Mouse (Mus musculus): ENCODE measurements around the gene Opa3.

Opa3 gene

DNA sequence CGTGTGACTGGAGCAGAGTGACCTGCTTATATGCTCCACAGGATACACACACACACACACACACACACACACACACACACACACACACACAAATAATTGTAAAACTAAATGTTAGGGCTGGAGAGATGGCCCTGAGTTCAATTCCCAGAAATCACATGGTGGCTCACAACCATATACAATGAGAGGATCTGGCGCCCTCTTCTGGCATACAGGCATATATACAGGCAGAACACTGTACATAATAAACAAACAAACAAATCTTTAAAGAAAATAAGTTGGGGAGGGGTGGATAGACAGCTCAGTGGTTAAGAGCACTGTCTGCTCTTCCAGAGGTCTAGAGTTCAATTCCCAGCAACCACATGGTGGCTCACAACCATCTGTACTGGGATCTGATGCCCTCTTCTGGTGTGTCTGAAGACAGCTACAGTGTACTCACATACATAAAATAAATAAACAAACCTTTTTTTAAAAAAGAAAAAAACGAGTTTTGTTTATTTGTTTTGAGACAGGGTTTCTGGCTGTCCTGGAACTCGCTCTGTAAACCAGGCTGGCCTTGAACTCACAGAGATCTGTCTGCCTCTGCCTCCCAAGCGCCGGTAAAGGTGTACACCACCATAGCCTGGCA, 53.7 kb downstream of the Opa3 start:
- WGBS, result 24% methylated on average over 6 of the region's 6 CpGs

DNA sequence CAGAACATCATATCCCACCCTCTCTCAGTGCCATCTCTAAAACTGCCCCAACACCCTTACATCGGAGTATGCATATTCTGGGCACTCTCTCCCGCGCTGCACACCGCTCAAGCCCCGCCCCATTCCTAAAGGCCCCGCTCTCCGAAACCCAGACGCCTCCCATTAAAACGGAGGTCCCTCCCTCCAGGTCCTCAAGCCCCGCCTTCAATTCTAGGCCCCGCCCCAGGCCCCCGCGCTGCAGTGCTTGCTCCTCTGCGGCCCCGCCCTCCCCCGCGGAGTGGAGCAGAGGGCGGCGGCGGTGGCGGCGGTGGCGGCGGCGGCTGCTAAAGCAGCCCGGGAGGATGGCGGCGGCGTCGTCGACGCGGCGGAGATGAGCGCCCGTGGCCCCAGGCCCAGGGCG, 54.3 kb downstream of the Opa3 start, which contains the start of gene Rtn2:
Rtn2 (plus strand) TSS at position 240 of the 400 bp plus-strand sequence.
- under 1% methylated on average over 37 of the region's 37 CpGs for WGBS

DNA sequence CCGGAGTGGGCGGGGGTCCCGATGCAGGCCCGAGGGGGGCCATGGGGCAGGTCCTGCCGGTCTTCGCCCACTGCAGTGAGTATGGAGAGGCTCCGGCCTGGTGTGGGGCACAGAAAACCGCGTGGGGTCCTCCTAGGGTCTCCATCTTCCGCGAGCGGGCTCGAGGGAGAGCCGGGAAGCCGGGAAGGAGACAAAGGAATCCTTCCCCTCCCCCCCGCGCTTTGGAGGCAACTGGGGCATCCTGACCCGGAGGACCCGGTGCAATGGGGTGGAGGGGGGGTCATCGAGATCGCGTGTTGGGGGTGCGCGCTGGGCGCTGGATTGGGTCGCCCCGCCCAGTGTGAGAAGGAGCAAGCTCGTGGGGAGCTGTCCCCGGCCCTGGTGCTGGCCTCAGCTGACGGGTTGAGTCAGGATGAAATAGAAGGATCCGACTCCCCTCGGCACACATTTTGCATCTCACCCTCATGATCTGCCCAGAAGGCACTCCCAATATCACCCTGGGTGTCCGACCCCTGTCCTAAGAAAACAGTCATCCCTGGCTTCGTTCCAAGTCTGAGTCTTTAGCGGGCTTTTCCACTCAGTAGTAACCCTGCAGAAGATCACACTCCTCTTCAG, 54.8 kb downstream of the Opa3 start:
- WGBS, result 1% methylated on average over 35 of the region's 35 CpGs

DNA sequence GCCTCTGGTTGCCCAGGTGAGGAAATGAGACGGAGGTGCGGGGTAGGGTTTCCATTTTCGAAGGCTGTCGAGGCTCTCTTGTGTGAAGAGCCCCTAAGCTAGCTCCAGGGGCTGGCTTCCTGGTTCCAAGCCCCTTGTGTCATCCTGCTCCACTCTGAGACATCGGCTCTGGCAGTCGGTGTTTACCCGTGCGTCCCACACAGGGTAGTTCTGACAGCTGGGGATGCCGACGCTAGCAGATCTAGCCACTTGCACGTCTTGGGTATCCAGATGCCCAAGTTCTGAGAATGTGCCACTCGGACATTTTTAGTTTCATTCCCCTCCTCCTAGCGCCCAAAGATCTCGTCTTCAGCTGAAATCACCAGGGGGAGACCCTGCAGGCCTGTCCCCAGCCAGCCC, 55.3 kb downstream of the Opa3 start:
- WGBS, result 19% methylated on average over 14 of the region's 14 CpGs

DNA sequence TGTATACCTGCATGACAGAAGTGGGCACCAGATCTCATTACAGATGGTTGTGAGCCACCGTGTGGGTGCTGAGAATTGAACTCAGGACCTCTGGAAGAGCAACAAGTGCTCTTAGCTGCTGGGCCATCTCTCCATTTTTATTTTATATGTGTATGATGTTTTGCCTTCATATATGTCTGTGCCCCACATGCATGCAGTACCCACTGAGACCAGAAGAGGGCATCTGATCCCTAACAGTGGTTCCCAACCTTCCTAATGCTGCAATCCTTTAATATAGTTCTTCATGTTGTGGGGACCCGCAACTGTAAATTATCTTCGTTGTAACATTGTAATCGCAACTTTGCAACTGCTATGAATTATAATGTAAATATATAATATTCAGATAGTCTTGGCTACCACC, 56.6 kb downstream of the Opa3 start:
- 35% methylated on average over 4 of the region's 4 CpGs for WGBS

DNA sequence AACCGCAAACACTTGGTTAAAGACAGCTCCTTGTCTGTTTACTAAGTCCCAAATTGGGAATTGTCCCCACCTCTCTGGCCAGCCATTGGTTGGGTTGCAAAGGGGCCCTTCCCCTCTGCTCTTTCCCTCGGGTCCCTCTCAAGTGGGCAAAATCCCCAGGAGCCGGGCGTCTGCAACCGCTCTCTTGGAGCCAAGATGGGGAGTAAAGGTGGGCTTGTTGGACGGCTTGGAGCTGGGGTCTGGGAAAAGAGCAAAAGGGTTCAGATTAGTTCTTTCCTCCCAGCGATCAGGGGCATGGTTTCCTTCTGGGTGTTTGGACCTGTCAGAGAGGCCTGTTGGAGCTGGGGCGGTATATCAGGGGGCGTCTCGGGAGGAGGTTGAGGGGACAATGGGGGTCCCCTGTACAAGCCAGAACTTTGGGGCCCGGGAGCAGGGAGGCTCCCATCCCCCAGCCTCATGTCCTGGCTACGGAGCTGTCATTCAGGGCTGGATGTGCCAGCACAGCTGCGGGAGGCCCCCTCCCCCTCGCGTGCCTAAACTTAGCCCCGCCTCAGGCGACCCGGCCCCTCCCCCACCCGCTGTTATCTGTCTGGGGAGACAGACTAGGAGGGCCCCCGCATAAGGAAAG, 62.9 kb downstream of the Opa3 start:
- 18% methylated on average over 20 of the region's 20 CpGs for WGBS

DNA sequence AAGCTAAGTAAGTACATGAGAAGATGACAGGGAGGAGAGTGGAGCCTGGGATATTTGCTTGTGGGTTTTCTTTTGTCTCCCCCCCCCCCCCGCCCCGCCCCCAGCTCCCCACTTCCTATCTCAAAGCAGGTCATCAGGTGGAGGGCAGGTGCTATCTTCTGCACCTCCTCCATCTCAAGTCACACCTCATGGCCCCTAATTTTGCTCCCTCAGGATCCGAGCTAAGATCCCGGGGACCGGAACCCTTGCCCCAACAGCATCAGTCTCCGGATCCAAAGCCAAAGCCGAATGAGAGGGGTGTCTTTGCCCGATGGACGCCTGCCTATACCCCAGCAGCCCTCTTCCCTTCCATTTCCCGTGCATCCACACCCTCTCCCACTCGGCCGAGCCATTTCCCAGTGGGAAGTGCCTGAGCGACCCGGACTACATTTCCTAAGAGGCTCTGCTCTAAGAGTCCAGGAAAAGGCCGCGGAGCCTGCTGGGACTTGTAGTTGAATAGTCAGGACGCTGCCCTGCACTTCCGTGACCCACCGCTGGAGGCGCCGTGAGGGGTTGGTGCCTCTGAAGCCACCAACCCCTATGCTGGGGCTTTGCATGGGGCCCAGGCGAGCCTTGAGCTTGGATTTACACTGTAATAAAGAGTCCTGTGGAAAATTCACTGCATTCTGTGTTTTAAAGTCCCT, 67.5 kb downstream of the Opa3 start:
- WGBS, result 17% methylated on average over 21 of the region's 22 CpGs

DNA sequence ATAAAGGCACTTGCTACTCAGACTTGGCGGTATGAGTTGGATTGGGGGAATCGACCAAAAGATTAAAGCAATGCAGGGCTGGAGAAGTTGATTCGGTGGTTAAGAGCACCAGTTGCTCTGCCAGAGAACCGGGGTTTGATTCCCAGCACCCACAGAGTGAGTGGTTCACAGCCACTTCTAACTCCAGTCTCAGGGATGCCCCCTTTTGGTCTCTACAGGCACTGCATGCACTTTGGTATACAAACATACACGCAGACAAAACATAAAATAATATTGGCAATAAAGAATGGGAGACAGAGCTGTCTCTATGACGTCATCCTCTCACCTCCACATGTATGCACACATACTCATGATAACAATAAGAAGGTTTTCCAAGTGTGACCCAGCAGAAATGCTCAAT, 68.9 kb downstream of the Opa3 start:
- WGBS, result 85% methylated on average over 6 of the region's 6 CpGs

DNA sequence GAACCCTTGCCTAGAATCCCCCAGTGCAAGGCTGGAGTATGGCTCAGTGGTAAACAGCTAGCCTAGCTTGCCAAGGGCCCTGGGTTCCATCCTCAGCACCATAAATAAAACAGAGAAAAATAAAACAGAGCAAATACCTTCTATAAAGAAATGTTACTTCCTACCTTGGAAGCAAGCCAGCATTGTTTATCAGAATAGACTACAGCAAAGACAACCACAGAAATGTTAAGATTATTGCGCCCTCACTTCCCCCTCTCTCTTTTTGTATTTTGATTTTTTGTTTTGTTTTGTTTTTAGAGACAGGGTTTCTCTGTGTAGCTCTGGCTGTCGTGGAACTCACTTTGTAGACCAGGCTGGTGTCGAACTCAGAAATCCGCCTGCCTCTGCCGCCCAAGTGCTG, 69.7 kb downstream of the Opa3 start:
- 87% methylated on average over 5 of the region's 5 CpGs for WGBS

DNA sequence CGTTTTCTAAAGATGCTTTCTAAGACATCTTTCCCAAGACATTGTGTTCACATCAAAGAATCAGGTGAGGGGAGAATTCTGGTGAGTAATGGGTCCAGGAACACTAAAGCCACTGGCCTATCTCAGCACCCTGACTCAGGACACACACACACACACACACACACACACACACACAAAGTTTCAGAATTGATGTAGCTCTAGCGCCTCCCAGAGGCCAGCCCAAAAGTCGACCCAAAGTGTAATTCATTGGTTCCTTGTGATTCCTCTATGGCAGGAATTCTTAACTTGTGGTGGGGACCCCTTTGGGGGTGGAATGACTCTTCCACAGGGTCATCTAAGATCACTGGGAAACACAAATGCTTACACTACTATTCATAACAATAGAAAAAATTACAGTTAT, 71.1 kb downstream of the Opa3 start:
- 23% methylated on average over 3 of the region's 3 CpGs for WGBS

DNA sequence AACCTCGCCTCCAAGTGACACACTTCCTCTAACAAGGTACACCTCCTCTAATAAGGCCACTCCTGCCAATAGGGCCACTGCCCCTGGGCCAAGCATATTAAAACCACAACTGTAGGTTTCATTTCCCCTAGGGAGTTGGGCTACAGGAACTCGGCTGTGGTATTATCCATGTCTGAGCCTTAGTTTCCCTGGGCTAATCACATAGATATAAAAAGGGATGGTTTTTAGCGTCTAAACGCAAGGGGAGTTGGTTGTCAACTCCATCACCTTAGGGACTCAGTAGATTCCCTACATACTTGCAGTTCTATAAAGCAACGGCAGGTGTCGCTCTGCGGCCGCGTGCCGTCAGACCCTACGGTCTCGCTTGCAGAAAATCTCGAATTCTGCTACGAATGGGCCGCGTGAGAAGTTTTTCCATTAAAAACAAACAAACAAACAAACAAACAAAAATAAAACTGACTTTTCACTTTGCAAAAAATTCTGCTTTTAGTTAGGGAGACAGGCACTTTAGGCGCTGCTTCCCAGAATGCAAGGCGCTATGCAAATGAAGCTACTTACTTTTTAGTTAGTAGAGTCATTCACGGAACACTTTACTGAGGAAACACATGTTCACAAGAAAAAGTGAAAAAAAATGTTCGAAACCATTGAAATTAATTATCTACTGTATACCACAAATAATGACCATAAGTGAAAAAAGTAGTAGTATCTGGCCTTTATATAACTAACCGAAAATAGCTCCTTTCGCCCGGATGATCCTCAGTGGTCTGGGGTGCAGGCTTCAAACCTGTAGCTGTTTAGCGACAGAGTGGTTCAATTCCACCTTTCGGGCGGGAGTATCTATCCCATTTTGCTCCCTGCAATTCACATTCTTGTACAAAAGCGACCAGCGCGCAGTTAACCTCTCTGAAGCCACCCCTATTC, 72.6 kb downstream of the Opa3 start:
- WGBS, result under 1% methylated on average over 29 of the region's 29 CpGs

DNA sequence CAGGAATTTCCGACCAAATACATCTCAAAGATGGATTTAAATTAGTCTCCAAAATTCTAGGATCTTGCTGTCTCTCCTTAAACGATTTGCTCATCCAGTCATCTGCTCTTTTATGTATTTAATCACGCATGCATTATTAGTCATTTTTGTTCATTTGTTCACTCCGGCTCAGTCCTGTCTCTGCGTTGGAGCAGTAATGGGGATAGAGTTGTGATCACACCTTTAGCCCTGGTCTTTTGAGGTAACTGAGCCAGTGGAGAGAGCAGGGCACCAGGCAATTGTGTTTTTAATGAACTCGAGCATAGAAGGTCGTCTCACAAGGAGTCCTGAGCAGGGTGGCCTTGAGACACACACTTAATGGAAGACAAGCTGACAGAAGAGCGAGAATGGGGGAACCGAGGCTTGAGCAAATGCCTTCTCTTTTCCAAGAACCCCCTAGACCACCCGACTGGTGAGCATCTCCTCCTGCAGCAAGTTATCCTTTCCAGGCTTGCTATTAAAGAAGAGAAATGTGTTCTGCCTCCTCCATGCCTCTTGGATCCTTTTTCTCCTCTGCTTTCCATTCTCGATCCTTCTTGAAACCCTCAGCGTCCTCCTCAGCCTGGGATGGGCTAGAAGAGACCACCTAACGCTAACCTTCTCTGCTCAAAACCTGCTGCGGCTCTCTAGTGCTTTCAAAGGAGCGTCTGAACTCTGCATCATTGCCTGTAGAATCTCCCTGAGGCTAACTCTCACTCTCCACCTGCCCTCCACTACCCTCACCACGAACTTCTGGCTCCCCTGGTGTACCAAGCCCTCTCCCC, 73.5 kb downstream of the Opa3 start:
- WGBS, result 7% methylated on average over 16 of the region's 16 CpGs

DNA sequence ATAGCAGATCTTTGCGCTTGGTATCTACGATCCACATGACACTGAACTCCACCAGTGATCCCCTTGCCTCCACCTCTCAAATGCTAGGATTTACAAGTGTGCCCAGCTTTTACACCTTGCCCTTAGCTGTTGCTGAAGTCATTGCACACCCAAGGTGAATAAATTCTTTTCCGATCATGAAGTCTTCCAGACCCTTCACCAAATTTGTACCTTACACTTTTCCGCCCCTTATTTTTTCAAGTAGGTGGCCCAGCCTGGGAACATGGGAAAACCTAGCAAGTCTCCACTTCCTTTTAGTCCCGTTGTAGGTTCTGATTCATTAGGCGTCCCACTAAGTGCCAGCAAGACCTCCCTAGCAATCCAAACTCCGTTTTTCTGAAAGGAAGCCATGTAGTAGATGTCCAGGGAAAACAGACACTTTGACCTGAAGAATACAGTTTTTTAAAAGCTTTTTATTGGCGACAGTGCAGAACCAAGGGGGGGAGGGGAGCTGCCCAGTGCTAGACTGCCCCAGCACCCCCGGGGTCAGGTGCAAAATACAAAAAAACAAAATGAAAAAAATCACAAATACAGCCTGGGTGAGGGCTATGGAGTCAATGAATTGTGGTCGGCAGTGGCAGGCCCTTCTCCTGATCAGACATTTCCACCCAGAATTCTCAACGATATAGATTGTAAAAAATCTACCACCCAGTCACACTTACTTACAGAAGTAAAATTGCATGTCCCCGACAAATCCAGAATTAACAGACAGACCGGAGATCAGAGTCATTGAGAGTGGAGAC, 74.3 kb downstream of the Opa3 start:
- WGBS, result 55% methylated on average over 13 of the region's 13 CpGs

DNA sequence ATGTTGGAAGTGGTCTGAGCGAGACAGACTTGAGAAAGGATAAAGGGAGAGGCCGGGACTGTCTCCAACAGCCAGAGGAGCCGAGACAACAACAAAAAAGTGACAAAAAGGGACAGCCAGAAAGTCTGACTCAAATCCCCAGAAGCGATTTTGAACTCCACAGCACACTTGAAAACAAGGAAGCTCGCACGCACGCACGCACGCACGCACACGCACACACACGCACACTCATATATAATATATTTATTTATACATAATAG, 74.8 kb downstream of the Opa3 start:
- 85% methylated on average over 12 of the region's 12 CpGs for WGBS

DNA sequence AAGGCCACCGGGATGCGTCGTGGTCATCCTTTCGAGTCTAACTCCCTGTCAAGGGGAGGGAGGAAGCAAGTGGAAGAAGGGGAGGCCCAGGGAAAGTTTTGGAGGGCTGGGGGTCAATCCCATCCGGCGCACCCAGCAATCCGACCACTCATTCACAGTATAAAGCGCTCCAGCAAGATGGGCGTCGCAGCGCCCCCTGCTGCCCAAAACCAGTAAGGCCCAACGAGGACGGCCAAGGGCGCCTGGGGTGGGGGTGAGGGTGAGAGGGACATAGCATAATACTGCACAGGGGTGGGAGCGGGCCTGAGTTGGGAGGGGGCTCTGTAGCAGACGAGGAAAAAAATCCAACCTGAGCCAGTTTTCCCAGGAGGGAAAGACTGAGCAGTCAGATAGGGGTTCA, 75.6 kb downstream of the Opa3 start:
- 6% methylated on average over 16 of the region's 16 CpGs for WGBS

DNA sequence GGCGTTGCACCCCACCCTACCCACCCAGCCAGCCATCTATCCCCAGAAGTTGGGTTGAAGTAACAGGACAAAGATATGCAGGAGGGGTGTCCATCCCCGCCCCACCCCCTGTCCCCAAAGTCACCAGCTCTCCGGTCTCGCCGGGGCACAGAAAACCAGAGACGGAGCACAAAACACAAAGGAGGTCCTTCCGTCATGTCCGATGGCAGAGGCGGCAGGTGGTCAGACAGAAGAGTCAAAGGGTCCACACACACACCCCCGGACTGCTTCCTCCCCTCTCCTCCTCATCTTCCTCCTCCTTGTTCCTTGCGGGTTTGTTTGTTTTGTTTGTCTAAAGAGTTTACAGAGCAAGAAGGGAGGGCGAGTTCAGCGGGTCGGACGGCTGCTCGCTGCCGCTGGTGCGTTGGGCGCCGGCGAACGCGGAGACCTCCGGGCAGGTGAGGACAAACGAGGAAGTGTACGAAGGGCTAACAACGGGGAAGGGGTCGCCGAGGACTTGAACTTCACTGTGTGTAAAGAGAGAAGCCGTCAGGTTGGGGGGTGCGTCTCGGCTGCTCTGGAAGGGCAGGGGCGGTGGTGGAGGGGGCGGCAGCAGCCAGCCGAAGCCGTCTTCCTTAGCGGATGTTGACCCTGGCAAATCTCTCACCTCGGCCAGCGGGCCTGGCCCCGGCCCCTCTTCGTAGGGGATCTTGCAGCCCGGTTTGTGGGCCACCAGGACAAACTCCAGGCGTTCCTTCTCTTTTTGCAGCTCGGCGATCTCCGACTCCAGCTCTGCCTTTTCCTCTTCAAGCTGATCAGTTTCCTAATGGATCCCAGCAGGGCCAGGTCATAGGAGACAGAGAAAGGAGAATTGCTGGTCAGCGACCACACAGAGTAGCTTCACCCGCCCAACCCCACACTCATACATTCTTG, 76.6 kb downstream of the Opa3 start:
- 16% methylated on average over 48 of the region's 48 CpGs for WGBS

DNA sequence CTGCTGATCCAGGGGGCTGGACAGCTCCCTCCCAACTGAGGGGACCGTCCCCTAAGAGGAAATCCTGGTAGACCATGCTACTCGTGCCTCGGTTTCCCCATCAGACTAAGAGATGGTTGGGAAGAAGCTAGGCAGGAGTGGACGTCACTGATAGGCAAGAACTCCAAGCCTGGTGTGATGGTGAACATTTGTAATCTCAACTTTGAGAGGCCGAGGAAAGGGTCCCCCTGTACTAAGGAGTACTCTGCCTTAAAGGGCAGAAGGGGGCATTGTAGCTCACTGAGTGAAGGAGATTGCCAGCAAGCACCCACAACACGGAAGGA, 77.2 kb downstream of the Opa3 start:
- WGBS, result 38% methylated on average over 6 of the region's 6 CpGs

All from cerebral cortex, adult 2 months (tissue).